Mouse (Mus musculus) myocyte (in vitro differentiated cells): Measurements from ENCODE around the gene D8Ertd738e.
A peak's percentile ranks its signal among the peaks of the same experiment; 100 is the strongest.

ENCODE experiments used
- CEBPB ChIP-seq: IDR thresholded peaks from 2 replicates; pipeline ENCODE4 v1.6.1; 2011; ENCODE audit warnings: mild to moderate bottlenecking, moderate library complexity; ENCODE audit not compliant: poor library complexity, insufficient read depth, severe bottlenecking
- E2F4 ChIP-seq: IDR thresholded peaks from one replicate; pipeline ENCODE4 v1.6.1; 2011; ENCODE audit warnings: mild to moderate bottlenecking, control low read depth, moderate library complexity; ENCODE audit not compliant: insufficient read depth
- MAX ChIP-seq: IDR thresholded peaks from one replicate; pipeline ENCODE4 v1.6.1; 2011; ENCODE audit warnings: low read depth, mild to moderate bottlenecking, control low read depth
- MYOD1 ChIP-seq, 3 experiments: IDR thresholded peaks; one replicate each; pipeline ENCODE4 v1.6.1; 2011; ENCODE audit warnings: control low read depth in 2 of 3, low read depth in 2 of 3, mild to moderate bottlenecking in 2 of 3, moderate library complexity in 1 of 3; ENCODE audit not compliant: insufficient read length in 2 of 3, control insufficient read depth in 1 of 3
- MYOG ChIP-seq, 3 experiments: IDR thresholded peaks; one replicate each; pipeline ENCODE4 v1.6.1; 2011; ENCODE audit warnings: control low read depth in 2 of 3, low read depth in 2 of 3, mild to moderate bottlenecking in 2 of 3; ENCODE audit not compliant: insufficient read length in 2 of 3, control insufficient read depth in 1 of 3, insufficient read depth in 1 of 3
- POLR2A ChIP-seq: IDR thresholded peaks from one replicate; pipeline ENCODE4 v1.6.1; 2011; ENCODE audit warnings: low read depth, mild to moderate bottlenecking, control low read depth, moderate library complexity; ENCODE audit not compliant: insufficient read length
- POLR2AphosphoS2 ChIP-seq: IDR thresholded peaks from one replicate; pipeline ENCODE4 v1.6.1; 2011; ENCODE audit warnings: low read depth, control low read depth; ENCODE audit not compliant: insufficient read length
- REST ChIP-seq: IDR thresholded peaks from one replicate; pipeline ENCODE4 v1.6.1; 2011; ENCODE audit warnings: mild to moderate bottlenecking, control low read depth, moderate library complexity; ENCODE audit not compliant: insufficient read depth, insufficient read length
- SRF ChIP-seq: IDR thresholded peaks from one replicate; pipeline ENCODE4 v1.6.1; 2011; ENCODE audit warnings: low read depth; ENCODE audit not compliant: control insufficient read depth, insufficient read length
- TCF12 ChIP-seq: IDR thresholded peaks from one replicate; pipeline ENCODE4 v1.6.1; 2011; ENCODE audit warnings: mild to moderate bottlenecking, control low read depth; ENCODE audit not compliant: poor library complexity, insufficient read depth, severe bottlenecking
- TCF3 ChIP-seq: IDR thresholded peaks from one replicate; pipeline ENCODE4 v1.6.1; 2011; ENCODE audit warnings: low read depth, control low read depth; ENCODE audit not compliant: insufficient read length
- USF1 ChIP-seq: IDR thresholded peaks from one replicate; pipeline ENCODE4 v1.6.1; 2011; ENCODE audit warnings: low read depth, mild to moderate bottlenecking, control low read depth, moderate library complexity

- TF ChIP-seq E2F4 (no peak), REST (no peak), POLR2A (no peak), USF1 (no peak), CEBPB (no peak), POLR2AphosphoS2 (no peak), MAX (no peak), TCF3 (no peak), TCF12 (no peak), MYOD1 (IDR thresholded peaks at IDR 0.05; ENCODE audit: control insufficient read depth in 1 of 3, insufficient read length in 2 of 3, low read depth in 2 of 3) (peak in 2 of 3 experiments; percentile 35 to 72), SRF (no peak), MYOG (IDR thresholded peaks at IDR 0.05; ENCODE audit: control insufficient read depth in 1 of 3, insufficient read depth in 1 of 3, insufficient read length in 2 of 3, low read depth in 2 of 3) (peak; percentile 4 to 69 (median 67))
Measured at GRCm38 (mm10) chr8:84241167-84241566, 8.4 kb downstream of the D8Ertd738e start.
